Mouse (Mus musculus): ENCODE measurements around the gene Hmgcr. TPM values are rescaled to one million over a fixed set of nuclear protein-coding genes. Genes with fewer than 3 reads are reported as not detected.
"Not testable (repeated sequence)": the region's sequence is repeated elsewhere in the genome, so short reads cannot be mapped to it uniquely, and the experiment has no call there.

Gene Hmgcr
- polyA plus RNA-seq, 1 experiment from 2014 or later: 163 TPM

GRCm38 (mm10) chr13:96675756-96676155 lies 5.0 kb upstream of the Hmgcr start:
- Histone ChIP-seq H3K36me3 (replicated peaks; ENCODE audit: control insufficient read depth, insufficient read depth, low read depth, low read length) (no peaks in the 10 kb centered on the region), H3K27me3 (ENCODE audit: control insufficient read depth, insufficient read depth, low read length) (no peaks in the 10 kb centered on the region), H3K4me2 (ENCODE audit: low read depth, low read length) (no peak overlapping the region), H3K4me3 (ENCODE audit: low read depth, low read length) (no peak overlapping the region), H3K9ac (replicated peaks; ENCODE audit: low read length) (no peak overlapping the region), H3K27ac (replicated peaks; ENCODE audit: low read depth, low read length) (no peak overlapping the region), H3K9me3 (replicated peaks; ENCODE audit: control insufficient read depth, low read length) (no peaks in the 10 kb centered on the region), H3K4me1 (ENCODE audit: control insufficient read depth, insufficient read depth, low read length) (no peaks in the 10 kb centered on the region; the same call in 1 of the 2 replicates)
- ATAC-seq (replicated peaks; ENCODE audit: insufficient number of reproducible peaks, low FRiP score, low TSS enrichment, low read depth): no peak
- 82% methylated on average over 6 of the region's 6 CpGs for WGBS
- DNase-seq (ENCODE audit: low spot score): no peak

GRCm38 (mm10) chr13:96673817-96674216 lies 3.1 kb upstream of the Hmgcr start:
- H3K27ac ChIP-seq (replicated peaks; ENCODE audit: low read depth, low read length): no peak overlapping the region
- H3K4me3 ChIP-seq (ENCODE audit: low read depth, low read length): no peak overlapping the region
- H3K36me3 ChIP-seq (replicated peaks; ENCODE audit: control insufficient read depth, insufficient read depth, low read depth, low read length): no peaks in the 10 kb centered on the region
- no peaks in the 10 kb centered on the region; the same call in 1 of the 2 replicates for H3K4me1 ChIP-seq (ENCODE audit: control insufficient read depth, insufficient read depth, low read length)
- no peaks in the 10 kb centered on the region for H3K9me3 ChIP-seq (replicated peaks; ENCODE audit: control insufficient read depth, low read length)
- ATAC-seq (replicated peaks; ENCODE audit: insufficient number of reproducible peaks, low FRiP score, low TSS enrichment, low read depth) (no peak), DNase-seq (ENCODE audit: low spot score) (no peak)
- no peak overlapping the region for H3K4me2 ChIP-seq (ENCODE audit: low read depth, low read length)
- 79% methylated on average over 7 of the region's 7 CpGs for WGBS
- no peak overlapping the region for H3K9ac ChIP-seq (replicated peaks; ENCODE audit: low read length)
- H3K27me3 ChIP-seq (ENCODE audit: control insufficient read depth, insufficient read depth, low read length): no peaks in the 10 kb centered on the region

DNA sequence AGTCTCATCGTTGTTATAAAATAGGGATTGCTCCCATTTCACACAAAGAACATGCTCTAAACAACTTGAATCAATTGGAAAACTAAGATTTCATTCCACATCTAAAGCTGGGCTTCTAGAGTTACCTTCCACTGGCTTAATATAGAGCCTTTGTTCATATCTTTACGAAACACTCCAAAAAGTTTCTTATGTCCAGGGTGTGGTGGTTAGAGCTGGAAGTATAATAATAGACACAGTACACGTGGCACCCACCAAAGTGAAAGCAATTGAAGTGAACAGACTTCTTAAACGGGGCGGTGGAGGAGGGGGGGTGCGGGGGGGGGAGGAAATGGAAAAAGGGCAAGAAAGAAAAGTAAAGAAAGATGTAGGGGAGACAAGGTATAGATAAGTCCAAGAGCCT lies 1.5 kb upstream of the Hmgcr start:
- no peak overlapping the region for H3K4me3 ChIP-seq (ENCODE audit: low read depth, low read length)
- H3K36me3 ChIP-seq (replicated peaks; ENCODE audit: control insufficient read depth, insufficient read depth, low read depth, low read length): no peaks in the 10 kb centered on the region
- 85% methylated on average over 6 of the region's 6 CpGs for WGBS
- DNase-seq (ENCODE audit: low spot score) (no peak), ATAC-seq (replicated peaks; ENCODE audit: insufficient number of reproducible peaks, low FRiP score, low TSS enrichment, low read depth) (no peak)
- H3K9ac ChIP-seq (replicated peaks; ENCODE audit: low read length): no peak overlapping the region
- H3K4me2 ChIP-seq (ENCODE audit: low read depth, low read length): no peak overlapping the region
- no peak overlapping the region for H3K27ac ChIP-seq (replicated peaks; ENCODE audit: low read depth, low read length)
- no peaks in the 10 kb centered on the region; the same call in 1 of the 2 replicates for H3K4me1 ChIP-seq (ENCODE audit: control insufficient read depth, insufficient read depth, low read length)
- H3K27me3 ChIP-seq (ENCODE audit: control insufficient read depth, insufficient read depth, low read length): no peaks in the 10 kb centered on the region
- no peaks in the 10 kb centered on the region for H3K9me3 ChIP-seq (replicated peaks; ENCODE audit: control insufficient read depth, low read length)

GRCm38 (mm10) chr13:96671906-96672234 lies 1.1 kb upstream of the Hmgcr start:
- Histone ChIP-seq H3K27me3 (ENCODE audit: control insufficient read depth, insufficient read depth, low read length) (no peaks in the 10 kb centered on the region), H3K4me2 (ENCODE audit: low read depth, low read length) (no peak overlapping the region), H3K9me3 (replicated peaks; ENCODE audit: control insufficient read depth, low read length) (no peaks in the 10 kb centered on the region), H3K4me3 (ENCODE audit: low read depth, low read length) (no peak overlapping the region), H3K9ac (replicated peaks; ENCODE audit: low read length) (no peak overlapping the region), H3K27ac (replicated peaks; ENCODE audit: low read depth, low read length) (no peak overlapping the region), H3K4me1 (ENCODE audit: control insufficient read depth, insufficient read depth, low read length) (no peaks in the 10 kb centered on the region; the same call in 1 of the 2 replicates), H3K36me3 (replicated peaks; ENCODE audit: control insufficient read depth, insufficient read depth, low read depth, low read length) (no peaks in the 10 kb centered on the region)
- no peak for ATAC-seq (replicated peaks; ENCODE audit: insufficient number of reproducible peaks, low FRiP score, low TSS enrichment, low read depth)
- DNase-seq (ENCODE audit: low spot score): no peak
- 95% methylated on average over 5 of the region's 5 CpGs for WGBS

DNA sequence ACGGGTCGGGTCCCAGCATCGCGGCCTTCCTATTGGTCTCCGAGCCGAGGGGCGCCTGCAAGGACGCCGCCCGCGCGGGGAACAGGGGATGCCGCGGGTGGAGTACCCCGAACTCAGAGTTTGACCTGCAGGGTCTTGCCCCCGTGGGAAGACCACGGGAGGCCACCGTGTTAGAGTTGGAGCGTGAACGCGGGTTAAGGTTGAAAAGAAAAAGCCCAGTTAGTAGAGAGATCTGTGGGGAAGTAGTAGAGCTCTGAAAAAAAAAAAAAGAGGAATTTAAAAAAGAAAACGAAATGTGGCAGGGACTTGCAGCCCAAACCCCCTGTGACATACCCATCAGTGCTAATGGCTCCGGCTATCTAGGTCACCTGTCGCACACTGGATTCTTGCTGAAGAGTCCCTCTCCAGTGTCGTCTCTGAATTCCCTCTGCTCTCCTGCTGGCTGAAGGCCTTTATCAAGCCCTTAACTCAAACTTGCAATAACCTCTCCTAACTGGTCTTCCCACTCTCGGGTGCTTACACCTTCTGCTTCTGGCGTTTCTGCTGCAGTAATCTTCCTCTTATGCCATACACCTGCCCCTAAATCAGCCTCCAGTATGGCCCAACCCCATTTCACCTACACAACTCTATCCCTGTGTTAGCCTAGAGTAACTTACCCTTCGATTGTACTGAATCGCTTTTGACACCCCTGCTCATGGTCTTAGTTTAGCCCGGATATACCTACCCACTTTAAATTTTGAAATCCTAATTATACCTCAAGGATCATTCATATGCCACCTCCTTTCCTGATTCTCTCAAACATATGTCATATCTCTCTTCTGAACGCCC lies 556 bp upstream of the Hmgcr start:
- no peaks in the 10 kb centered on the region for H3K36me3 ChIP-seq (replicated peaks; ENCODE audit: control insufficient read depth, insufficient read depth, low read depth, low read length)
- ATAC-seq (replicated peaks; ENCODE audit: insufficient number of reproducible peaks, low FRiP score, low TSS enrichment, low read depth): no peak
- no peaks in the 10 kb centered on the region for H3K9me3 ChIP-seq (replicated peaks; ENCODE audit: control insufficient read depth, low read length)
- H3K27me3 ChIP-seq (ENCODE audit: control insufficient read depth, insufficient read depth, low read length): no peaks in the 10 kb centered on the region
- 14% methylated on average over 31 of the region's 31 CpGs for WGBS
- H3K27ac ChIP-seq (replicated peaks; ENCODE audit: low read depth, low read length): peak overlapping the region; percentile 73
- peak overlapping the region; percentile 51 for H3K9ac ChIP-seq (replicated peaks; ENCODE audit: low read length)
- H3K4me1 ChIP-seq (ENCODE audit: control insufficient read depth, insufficient read depth, low read length): no peaks in the 10 kb centered on the region; the same call in 1 of the 2 replicates
- DNase-seq (ENCODE audit: low spot score): peak; percentile 24
- peak overlapping the region; percentile 98 for H3K4me3 ChIP-seq (ENCODE audit: low read depth, low read length)
- peak overlapping the region; percentile 53 for H3K4me2 ChIP-seq (ENCODE audit: low read depth, low read length)

- H3K9me3 ChIP-seq (replicated peaks; ENCODE audit: control insufficient read depth, low read length): no peaks in the 10 kb centered on the region
- peak overlapping the region; percentile 54 for H3K4me2 ChIP-seq (ENCODE audit: low read depth, low read length)
- 6% methylated on average over 13 of the region's 13 CpGs for WGBS
Observed at GRCm38 (mm10) chr13:96670019-96670405, 724 bp downstream of the Hmgcr start.

DNA sequence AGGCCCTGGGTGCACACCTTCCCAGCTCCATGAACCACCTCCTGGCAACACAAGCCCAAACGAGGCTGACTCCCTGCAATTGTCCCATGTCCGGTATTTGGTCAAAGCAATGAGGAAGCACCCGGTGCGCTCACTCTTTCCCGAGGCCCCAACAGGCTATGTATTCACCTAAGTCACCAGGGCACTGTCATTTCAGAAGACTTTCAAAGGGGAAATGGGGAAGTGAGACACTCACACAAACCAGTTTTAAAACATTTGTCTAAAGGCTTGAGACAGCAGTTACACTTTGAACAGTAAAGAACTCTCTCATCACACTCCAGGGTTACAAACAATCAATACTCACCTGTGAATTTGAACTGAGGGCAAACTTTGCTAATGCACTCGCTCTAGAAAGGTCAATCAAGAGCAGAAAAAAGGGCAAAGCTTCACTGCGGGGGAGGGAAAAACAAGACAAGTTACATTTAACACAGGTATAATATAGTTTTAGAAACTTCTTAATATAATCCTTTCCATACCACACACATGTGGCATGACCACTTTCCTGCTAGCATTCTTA lies 6.2 kb downstream of the Hmgcr start:
- DNase-seq (ENCODE audit: low spot score) (no peak), ATAC-seq (replicated peaks; ENCODE audit: insufficient number of reproducible peaks, low FRiP score, low TSS enrichment, low read depth) (no peak)
- Histone ChIP-seq H3K4me1 (ENCODE audit: control insufficient read depth, insufficient read depth, low read length) (no peaks in the 10 kb centered on the region), H3K27ac (replicated peaks; ENCODE audit: low read depth, low read length) (no peak overlapping the region), H3K9me3 (replicated peaks; ENCODE audit: control insufficient read depth, low read length) (no peaks in the 10 kb centered on the region), H3K9ac (replicated peaks; ENCODE audit: low read length) (no peak overlapping the region), H3K36me3 (replicated peaks; ENCODE audit: control insufficient read depth, insufficient read depth, low read depth, low read length) (peaks cover 27% of the 10 kb centered on the region), H3K27me3 (ENCODE audit: control insufficient read depth, insufficient read depth, low read length) (no peaks in the 10 kb centered on the region), H3K4me2 (ENCODE audit: low read depth, low read length) (no peak overlapping the region), H3K4me3 (ENCODE audit: low read depth, low read length) (no peak overlapping the region)
- 93% methylated on average over 7 of the region's 7 CpGs for WGBS

More at GRCm38 (mm10) chr13:96670019-96670405, 724 bp downstream of the Hmgcr start:
- Histone ChIP-seq H3K4me1 (ENCODE audit: control insufficient read depth, insufficient read depth, low read length) (no peaks in the 10 kb centered on the region; the same call in 1 of the 2 replicates), H3K4me3 (ENCODE audit: low read depth, low read length) (peak overlapping the region; percentile 98), H3K36me3 (replicated peaks; ENCODE audit: control insufficient read depth, insufficient read depth, low read depth, low read length) (peaks cover 5% of the 10 kb centered on the region), H3K27ac (replicated peaks; ENCODE audit: low read depth, low read length) (peak overlapping the region; percentile 88; the same call in 1 of the 2 replicates), H3K27me3 (ENCODE audit: control insufficient read depth, insufficient read depth, low read length) (no peaks in the 10 kb centered on the region), H3K9ac (replicated peaks; ENCODE audit: low read length) (peak overlapping the region; percentile 94)
- ATAC-seq (replicated peaks; ENCODE audit: insufficient number of reproducible peaks, low FRiP score, low TSS enrichment, low read depth) (no peak), DNase-seq (ENCODE audit: low spot score) (no peak)

- DNase-seq (ENCODE audit: low spot score); ATAC-seq (replicated peaks; ENCODE audit: insufficient number of reproducible peaks, low FRiP score, low TSS enrichment, low read depth); H3K27ac ChIP-seq (replicated peaks; ENCODE audit: low read depth, low read length): not testable (repeated sequence)
Observed at GRCm38 (mm10) chr13:96663120-96663519, 7.6 kb downstream of the Hmgcr start.

More at GRCm38 (mm10) chr13:96663120-96663519, 7.6 kb downstream of the Hmgcr start:
- not testable (repeated sequence) for H3K9me3 ChIP-seq (replicated peaks; ENCODE audit: control insufficient read depth, low read length); H3K4me2 ChIP-seq (ENCODE audit: low read depth, low read length); H3K4me3 ChIP-seq (ENCODE audit: low read depth, low read length); H3K27me3 ChIP-seq (ENCODE audit: control insufficient read depth, insufficient read depth, low read length); H3K9ac ChIP-seq (replicated peaks; ENCODE audit: low read length); H3K4me1 ChIP-seq (ENCODE audit: control insufficient read depth, insufficient read depth, low read length)
- peaks cover 33% of the 10 kb centered on the region for H3K36me3 ChIP-seq (replicated peaks; ENCODE audit: control insufficient read depth, insufficient read depth, low read depth, low read length)
- 96% methylated on average over 4 of the region's 4 CpGs for WGBS
